Mouse (Mus musculus) heart, adult 8-10 months (tissue): ENCODE measurements around the gene Baiap3. TPM values are rescaled to one million over a fixed set of nuclear protein-coding genes. Genes with fewer than 3 reads are reported as not detected.
A peak's percentile ranks its signal among the peaks of the same experiment; 100 is the strongest.

Experiments used
- DNase-seq: peaks from one replicate; pipeline ENCODE4 v3.0.0; 2022; ENCODE audit warnings: low spot score
- total RNA-seq, 4 experiments: library from RNA; stranded (reverse); gene quantifications; 2 replicates each; pipeline ENCODE4 v1.2.4; 2022

Baiap3 gene
- total RNA-seq = 1 to 10 TPM in 1 of 4 experiments, under 1 TPM in 3; 0.52 to 1.5 (median 0.73) TPM

GRCm38 (mm10) chr17:25256140-25256754 is at the start of gene Baiap3:
Gene Baiap3 (minus strand): TSS chr17:25256364.
- no peak for DNase-seq

GRCm38 (mm10) chr17:25298094-25298493 is 41.9 kb upstream of the Baiap3 start, which contains the start of gene Prss34:
Gene Prss34 (plus strand): TSS chr17:25298394.
- no peak for DNase-seq

DNA sequence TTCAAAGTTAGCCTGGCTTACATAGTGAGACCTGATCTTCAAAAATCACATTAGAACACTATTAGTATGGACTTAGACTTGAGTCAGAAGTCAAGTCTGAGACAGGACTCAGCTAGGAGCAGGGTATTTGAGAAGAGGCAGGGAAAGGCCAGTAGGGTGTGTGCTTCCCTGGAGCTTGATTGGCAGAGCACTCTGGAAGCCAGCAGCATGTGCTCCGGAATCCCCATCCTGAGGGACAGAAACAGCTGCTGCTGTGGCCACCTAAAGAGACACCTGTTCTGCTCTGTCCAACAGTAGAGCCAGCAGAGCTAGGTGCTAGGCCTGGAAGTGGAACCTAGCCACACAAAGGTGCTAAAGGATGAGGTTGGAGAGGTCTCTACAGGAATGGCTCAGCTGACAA is 37.9 kb upstream of the Baiap3 start:
- DNase-seq = no peak

- DNase-seq = no peak
Measured at GRCm38 (mm10) chr17:25293495-25293894, 37.3 kb upstream of the Baiap3 start.

DNA sequence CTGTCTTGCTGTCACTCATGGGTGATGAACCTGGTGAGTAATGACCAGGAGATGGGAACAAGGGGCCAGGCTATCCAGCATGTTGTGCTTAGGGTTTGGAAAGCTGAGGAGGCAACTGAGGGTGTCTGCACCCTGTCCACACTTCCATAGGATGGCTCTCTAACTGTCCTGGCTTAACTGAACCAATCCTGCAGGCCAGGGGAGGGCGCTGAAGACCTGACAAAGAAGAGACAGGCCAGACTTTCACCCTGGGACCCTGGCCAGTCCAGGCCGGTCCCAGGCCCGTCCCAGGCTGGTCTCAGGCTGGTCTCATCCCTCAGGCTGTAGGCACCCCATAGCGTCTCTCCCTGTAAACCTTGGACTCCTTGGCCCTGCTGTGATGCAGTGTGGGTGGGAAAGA is 34.2 kb upstream of the Baiap3 start:
- DNase-seq = no peak

DNA sequence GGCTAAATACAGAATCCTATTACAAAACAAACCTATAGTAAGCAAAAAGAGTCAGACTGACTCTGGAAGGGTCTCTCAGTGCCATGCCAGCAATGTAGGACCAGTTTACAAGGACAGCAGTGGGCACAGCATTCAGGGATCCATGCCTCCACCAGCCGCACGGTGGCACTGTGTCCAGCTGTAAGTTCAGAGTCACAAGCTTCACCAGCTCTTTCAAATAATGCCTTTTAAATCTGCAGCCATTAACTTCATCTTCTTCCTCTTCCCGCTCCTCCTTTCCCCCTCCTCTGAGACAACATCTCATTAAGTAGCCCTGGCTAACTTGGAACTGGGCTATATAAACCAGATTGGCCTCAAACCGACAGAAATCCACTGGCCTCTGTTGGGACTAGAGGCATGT is 32.7 kb upstream of the Baiap3 start:
- DNase-seq = no peak

DNA sequence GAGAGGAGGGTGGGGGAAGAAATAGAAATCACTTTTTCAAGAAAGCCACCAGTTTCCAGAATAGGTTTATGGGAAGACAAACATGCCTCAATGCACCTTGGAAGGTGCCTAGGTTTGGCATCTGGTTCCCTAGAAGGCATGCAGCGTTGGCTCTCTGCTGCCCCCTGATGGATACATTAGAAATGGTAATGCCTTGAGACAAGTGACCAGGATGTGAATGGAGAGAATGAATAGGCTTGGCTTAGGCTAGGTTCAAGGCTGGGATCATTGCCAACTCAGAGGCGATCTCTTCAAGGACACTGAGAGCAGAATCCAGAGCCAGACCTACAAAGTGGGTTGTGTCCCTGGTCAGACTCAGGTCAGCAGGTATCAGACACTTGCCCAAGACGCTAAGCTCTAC is 28.9 kb upstream of the Baiap3 start:
- DNase-seq = peak; percentile 67

GRCm38 (mm10) chr17:25282133-25282532 is 26.0 kb upstream of the Baiap3 start:
- peak; percentile 51 for DNase-seq

DNA sequence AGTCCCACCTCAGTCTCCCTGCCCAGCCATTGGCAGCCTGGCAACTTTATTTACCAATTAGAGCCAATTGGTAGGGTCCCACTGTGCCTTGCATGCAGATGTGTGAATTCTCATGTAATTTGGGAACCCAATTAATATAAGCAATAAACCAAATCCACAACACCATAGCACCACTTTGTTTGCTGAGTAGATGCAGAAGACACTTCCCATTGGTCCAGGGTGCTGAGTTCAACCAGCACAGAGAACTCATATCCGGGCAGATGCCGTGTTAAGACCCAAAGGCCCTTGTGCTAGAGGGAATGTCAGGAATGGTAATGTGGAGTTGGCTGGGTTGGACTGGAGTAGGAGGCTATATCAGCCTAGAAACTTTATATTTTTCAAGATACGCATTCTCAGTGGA is 19.7 kb upstream of the Baiap3 start:
- DNase-seq = no peak

GRCm38 (mm10) chr17:25274571-25275346 is 18.6 kb upstream of the Baiap3 start, which contains the start of gene Ube2i:
Gene Ube2i (minus strand): TSS chr17:25274622.
- no peak for DNase-seq

DNA sequence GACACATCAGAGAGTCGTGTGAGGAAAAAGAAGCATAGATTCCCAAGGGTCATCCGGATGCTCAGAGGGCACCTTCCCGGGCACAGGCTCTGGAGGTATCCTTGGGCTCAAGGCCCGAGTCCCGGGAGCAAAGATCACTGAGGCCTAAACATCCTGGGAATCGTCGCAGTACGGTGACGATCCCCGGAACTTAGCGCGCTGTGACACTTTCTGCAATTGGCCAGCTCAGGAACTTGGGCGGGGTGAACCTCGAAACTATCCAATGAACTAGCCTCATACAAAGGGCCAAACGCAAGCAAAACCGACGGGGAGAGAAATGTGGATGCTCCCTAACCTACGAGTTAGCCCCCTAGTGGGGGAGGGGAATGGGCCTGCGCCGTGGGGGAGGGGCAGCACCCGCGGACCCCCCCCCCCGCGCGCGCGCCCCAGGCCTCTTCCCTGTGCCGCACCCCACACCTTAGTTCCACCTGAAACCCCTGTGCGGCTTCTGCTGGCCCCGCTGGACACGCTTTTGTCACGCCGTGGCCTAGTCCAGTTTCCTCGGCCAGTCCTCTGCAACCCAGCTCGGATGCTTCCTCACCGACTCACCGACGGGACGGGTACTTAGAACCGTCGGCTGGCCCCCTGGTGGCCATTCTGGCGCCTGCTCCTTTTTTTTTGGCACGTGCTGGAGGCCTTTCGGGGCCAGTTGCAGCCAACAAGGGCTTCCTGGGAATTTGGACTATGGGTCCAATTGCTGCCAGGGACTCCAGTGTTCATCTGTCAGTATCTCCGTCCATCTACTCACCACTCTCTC is 17.7 kb upstream of the Baiap3 start:
- DNase-seq = peak; percentile 99

GRCm38 (mm10) chr17:25272951-25273705 is 17.0 kb upstream of the Baiap3 start:
- peak; percentile 20 for DNase-seq

GRCm38 (mm10) chr17:25272326-25272725 is 16.2 kb upstream of the Baiap3 start:
- no peak for DNase-seq

DNA sequence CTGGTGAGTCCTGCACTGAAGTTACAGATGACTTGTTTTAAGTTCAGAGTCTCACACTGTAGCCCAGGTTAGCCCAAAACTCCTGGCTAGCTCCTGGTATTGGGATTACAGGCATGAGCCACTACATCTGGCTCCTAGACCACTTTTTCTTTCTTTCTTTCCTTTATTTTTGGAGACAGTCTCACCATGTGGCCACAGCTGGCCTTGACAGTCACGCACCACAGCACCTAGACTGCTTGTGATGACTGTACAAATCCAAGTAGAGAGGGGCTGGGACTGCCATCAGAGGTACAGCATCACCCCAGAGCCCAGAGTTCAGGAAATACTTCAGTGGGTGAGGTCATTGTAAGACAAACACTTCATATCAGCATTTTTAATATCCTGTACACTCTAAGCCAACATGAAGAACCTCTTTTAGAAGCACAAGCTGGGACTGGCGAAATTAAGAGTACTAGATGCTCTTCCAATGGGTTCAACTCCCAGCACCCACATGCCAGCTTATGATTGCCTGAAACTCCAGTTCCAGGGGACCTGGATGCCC is 14.7 kb upstream of the Baiap3 start:
- DNase-seq = no peak

DNA sequence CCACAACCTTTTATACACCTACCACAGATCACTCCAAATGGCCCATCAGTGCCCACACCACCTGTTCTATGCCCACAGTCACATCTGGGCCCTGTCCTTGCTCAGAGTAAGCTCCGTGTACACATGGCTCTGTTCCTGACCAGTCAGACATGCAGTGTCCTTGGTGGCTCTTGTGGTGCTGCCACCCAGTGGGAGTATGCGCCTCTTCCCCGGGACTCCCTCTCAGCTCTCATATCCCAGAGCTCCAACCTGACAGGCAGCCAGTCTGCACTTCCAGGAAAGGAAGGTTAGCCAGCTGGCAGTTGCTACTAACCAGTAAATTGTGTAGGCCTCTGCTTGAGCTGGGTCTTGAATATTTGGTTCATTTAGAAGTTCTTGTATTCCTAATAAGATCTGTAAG is 8.3 kb upstream of the Baiap3 start:
- DNase-seq = peak; percentile 51

DNA sequence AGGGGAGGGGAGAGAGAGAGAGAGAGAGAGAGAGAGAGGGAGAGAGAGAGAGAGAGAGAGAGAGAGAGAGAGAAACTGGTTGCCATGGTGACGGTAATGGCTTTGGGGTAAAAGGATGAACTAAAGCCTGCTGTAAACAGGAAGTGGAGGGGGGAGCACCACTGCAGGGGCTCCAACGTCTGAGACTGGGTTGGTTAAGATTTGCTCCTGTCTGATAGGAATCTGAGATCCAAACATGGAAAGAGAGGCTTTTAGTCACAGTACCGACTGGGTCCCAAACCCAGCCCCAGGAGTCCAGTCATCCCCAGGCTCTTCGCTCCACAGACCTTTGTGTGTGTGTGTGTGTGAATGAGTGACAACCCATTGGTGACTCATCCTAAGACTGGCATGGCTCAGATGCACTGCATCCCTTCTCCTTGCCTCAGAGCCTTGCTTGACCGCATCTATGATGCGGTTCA is 1.7 kb upstream of the Baiap3 start:
- DNase-seq = no peak

DNA sequence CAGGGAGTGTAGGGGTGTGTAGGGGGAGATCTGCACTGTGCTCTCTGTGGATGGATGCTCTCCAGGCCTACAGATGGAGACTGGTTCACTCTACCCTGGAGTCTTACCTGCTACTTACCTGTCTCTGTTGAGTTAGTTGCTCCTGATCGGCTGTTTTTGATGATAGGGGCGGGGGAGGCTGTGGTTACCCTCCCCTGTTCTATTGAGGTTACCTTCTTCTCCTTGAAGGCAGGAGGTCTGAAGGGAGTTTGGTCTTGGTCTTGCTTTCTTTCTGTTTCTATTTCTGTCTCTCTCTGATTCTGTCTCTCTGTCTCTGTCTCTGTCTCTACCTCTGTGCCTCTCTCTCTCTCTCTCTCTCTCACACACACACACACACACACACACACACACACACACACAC is 1.1 kb downstream of the Baiap3 start:
- DNase-seq = no peak

DNA sequence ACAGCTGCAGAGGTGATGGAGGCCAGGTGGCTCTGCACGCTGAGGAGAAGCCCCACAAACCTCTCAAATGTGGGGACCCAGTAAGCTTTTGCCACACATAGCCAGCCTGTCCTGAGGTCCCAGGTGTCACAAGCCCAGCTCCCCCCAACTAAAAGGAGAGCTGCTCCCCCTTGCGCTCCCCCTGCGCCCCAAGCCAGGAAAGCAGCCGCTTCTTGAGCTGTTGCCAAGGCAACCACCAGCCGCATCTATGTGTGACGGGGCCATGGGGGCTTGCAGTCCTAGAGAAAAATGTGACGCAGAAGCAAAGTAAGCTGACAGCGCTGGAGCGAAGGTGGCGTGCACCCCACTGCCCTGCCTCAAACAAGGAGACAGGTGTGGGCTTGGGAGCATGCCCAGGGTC is 2.4 kb downstream of the Baiap3 start:
- no peak for DNase-seq

DNA sequence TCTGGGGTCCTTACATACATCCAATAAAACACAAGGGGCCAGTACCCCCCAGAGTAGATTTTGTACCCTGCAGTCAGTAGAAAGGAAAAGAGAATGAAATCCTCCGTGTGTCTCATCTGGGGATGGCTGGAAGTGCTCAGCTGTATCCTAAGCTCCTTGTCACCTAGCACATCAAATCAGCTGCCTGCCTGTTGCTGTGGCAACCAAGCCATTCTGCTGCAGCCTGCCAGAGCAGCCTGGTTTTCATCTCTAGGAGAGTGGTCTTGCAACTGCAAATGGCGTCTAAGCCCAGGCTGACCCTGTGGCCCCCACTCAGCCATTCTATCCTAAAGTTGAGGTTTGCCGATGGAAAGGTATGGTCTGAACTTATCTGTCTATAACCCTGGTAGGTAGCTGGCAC is 3.5 kb downstream of the Baiap3 start:
- no peak for DNase-seq

- no peak for DNase-seq
Measured at GRCm38 (mm10) chr17:25250181-25250835, 5.9 kb downstream of the Baiap3 start.
